Mouse (Mus musculus) kidney, embryonic 16.5 days (tissue): ENCODE measurements around the gene Vps16. TPM values are rescaled to one million over a fixed set of nuclear protein-coding genes. Genes with fewer than 3 reads are reported as not detected.

Experiments
- ATAC-seq: fragments of 200-750 bp; cut with Nextera tagmentation; 2 replicates; pipeline ENCODE4 v1.8.0; 2017; ENCODE audit warnings: moderate TSS enrichment; ENCODE audit not compliant: low FRiP score, low TSS enrichment
- H3K27ac ChIP-seq: fragments of 300-500 bp; sonication (generic); 2 replicates; pipeline ENCODE4 v1.5.1; 2014; ENCODE audit warnings: low read length
- H3K27me3 ChIP-seq: fragments of 300-500 bp; sonication (generic); 2 replicates; pipeline ENCODE4 v1.6.1; 2014; ENCODE audit warnings: low read length, control low read depth, mixed read lengths; ENCODE audit not compliant: insufficient read depth
- H3K36me3 ChIP-seq: fragments of 300-500 bp; sonication (generic); 2 replicates; pipeline ENCODE4 v1.6.1; 2014; ENCODE audit warnings: low read length, control low read depth, mixed read lengths; ENCODE audit not compliant: insufficient read depth
- H3K4me1 ChIP-seq: fragments of 300-500 bp; sonication (generic); 2 replicates; pipeline ENCODE4 v1.6.1; 2014; ENCODE audit warnings: low read length, control low read depth, mixed read lengths; ENCODE audit not compliant: insufficient read depth
- H3K4me2 ChIP-seq: fragments of 300-500 bp; sonication (generic); replicated peaks from 2 replicates; pipeline ENCODE4 v1.6.1; 2014; ENCODE audit warnings: low read depth, low read length
- H3K4me3 ChIP-seq: fragments of 300-500 bp; sonication (generic); 2 replicates; pipeline ENCODE4 v1.5.1; 2014; ENCODE audit warnings: mild to moderate bottlenecking, low read length
- H3K9ac ChIP-seq: fragments of 300-500 bp; sonication (generic); replicated peaks from 2 replicates; pipeline ENCODE4 v1.6.1; 2014; ENCODE audit warnings: low read length
- H3K9me3 ChIP-seq: fragments of 300-500 bp; sonication (generic); 2 replicates; pipeline ENCODE4 v1.6.1; 2016; ENCODE audit warnings: low read length, control low read depth
- WGBS: fragments of 180-500 bp; shearing (Covaris S2); extraction: QIAGEN DNeasy Blood & Tissue Kit; methylation state at CpG from one replicate; pipeline ENCODE4 v1.1.7; 2014; 5-methylcytosine and 5-hydroxymethylcytosine counted together
- polyA plus RNA-seq: library from polyadenylated mRNA; unstranded; fragments of >200 nt; fragmentation: Nextera tagmentation; extraction: Ambion mirVana; gene quantifications from 2 replicates; pipeline ENCODE4 v1.2.1, GENCODE M21; 2015

Vps16 gene
- polyA plus RNA-seq, 1 experiment from 2014 or later, result 109 TPM

GRCm38 (mm10) chr2:130414094-130414856 is 9.9 kb upstream of the Vps16 start:
- 74% methylated on average over 6 of the region's 6 CpGs for WGBS

GRCm38 (mm10) chr2:130421781-130422620 is 2.1 kb upstream of the Vps16 start:
- H3K9ac ChIP-seq, result no peak overlapping the region
- WGBS, result 94% methylated on average over 26 of the region's 26 CpGs
- H3K27ac ChIP-seq, result no peak overlapping the region

More at GRCm38 (mm10) chr2:130414094-130414856, 9.9 kb upstream of the Vps16 start:
- Histone ChIP-seq H3K9me3 (no peaks in the 10 kb centered on the region), H3K36me3 (no peaks in the 10 kb centered on the region), H3K4me2 (no peak overlapping the region), H3K4me1 (0 out of 2 replicates have a peak, but pooled peaks cover 2% of the 10 kb centered on the region), H3K4me3 (no peak overlapping the region), H3K27me3 (no peaks in the 10 kb centered on the region), H3K9ac (no peak overlapping the region), H3K27ac (no peak overlapping the region)
- ATAC-seq, result no peak

DNA sequence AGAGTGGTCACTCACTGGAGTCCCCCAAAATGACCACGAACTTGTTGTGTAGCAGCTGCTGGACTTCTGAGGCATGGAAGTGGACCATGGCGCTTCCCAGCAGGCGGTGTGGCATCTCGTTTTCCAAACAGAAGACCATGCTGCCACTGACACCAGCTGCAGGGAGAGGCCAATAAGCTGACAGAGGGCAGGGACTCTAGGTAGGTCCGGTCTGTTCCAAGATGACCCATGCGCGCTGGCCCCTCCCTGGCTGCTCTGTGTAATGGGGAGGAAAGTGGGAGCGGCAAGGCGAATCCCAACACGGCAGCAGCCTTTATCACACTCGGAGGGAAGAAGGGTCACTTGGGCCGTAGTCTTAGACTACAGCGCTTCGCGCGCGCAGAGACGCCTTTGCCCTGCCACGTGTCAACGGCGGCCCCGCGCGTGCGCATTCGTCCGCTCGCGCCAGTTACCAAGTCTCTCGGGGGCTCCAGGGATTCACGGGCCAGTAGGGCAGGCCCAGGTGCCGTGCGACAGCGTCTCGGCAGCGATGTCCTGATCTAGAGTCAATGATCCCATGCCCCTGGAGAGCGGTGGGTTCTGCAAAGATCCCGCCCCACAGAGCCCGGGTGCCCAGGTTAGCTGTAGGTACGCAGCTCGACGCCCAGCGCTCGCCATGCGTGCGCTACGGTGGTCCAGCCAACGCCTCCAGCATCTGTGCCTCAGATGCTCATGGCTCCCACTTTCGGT is 578 bp upstream of the Vps16 start:
- H3K36me3 ChIP-seq, result peaks cover 12% of the 10 kb centered on the region; the same call in 1 of the 2 replicates
- 12% methylated on average over 49 of the region's 49 CpGs for WGBS
- H3K9me3 ChIP-seq, result no peaks in the 10 kb centered on the region
- ATAC-seq, result peak; percentile 65
- H3K27ac ChIP-seq, result peak overlapping the region; percentile 91
- peak overlapping the region; percentile 95 for H3K4me3 ChIP-seq
- peak overlapping the region; percentile 94 for H3K4me2 ChIP-seq
- H3K4me1 ChIP-seq, result peaks cover 16% of the 10 kb centered on the region
- no peaks in the 10 kb centered on the region for H3K27me3 ChIP-seq
- H3K9ac ChIP-seq, result peak overlapping the region; percentile 93

More at GRCm38 (mm10) chr2:130421781-130422620, 2.1 kb upstream of the Vps16 start:
- H3K27me3 ChIP-seq, result no peaks in the 10 kb centered on the region
- H3K9me3 ChIP-seq, result no peaks in the 10 kb centered on the region
- peaks cover 12% of the 10 kb centered on the region; the same call in 1 of the 2 replicates for H3K36me3 ChIP-seq
- H3K4me3 ChIP-seq, result no peak overlapping the region
- ATAC-seq, result no peak
- no peak overlapping the region for H3K4me2 ChIP-seq
- peaks cover 16% of the 10 kb centered on the region for H3K4me1 ChIP-seq

GRCm38 (mm10) chr2:130425112-130425511 is 973 bp downstream of the Vps16 start:
- peak overlapping the region; percentile 95 for H3K4me3 ChIP-seq
- H3K9me3 ChIP-seq, result no peaks in the 10 kb centered on the region
- H3K4me2 ChIP-seq, result peak overlapping the region; percentile 94
- H3K27me3 ChIP-seq, result no peaks in the 10 kb centered on the region
- H3K9ac ChIP-seq, result peak overlapping the region; percentile 93
- 44% methylated on average over 5 of the region's 5 CpGs for WGBS
- H3K36me3 ChIP-seq, result peaks cover 12% of the 10 kb centered on the region; the same call in 1 of the 2 replicates
- H3K27ac ChIP-seq, result no peak overlapping the region; the same call in 1 of the 2 replicates
- H3K4me1 ChIP-seq, result peaks cover 19% of the 10 kb centered on the region
- ATAC-seq, result no peak

GRCm38 (mm10) chr2:130429851-130430250 is 5.7 kb downstream of the Vps16 start:
- Histone ChIP-seq H3K27me3 (no peaks in the 10 kb centered on the region), H3K27ac (peak overlapping the region; percentile 41; the same call in 1 of the 2 replicates), H3K36me3 (peaks cover 7% of the 10 kb centered on the region; the same call in 1 of the 2 replicates), H3K9ac (no peak overlapping the region), H3K4me2 (no peak overlapping the region), H3K9me3 (no peaks in the 10 kb centered on the region), H3K4me3 (no peak overlapping the region), H3K4me1 (peaks cover 22% of the 10 kb centered on the region)
- 36% methylated on average over 2 of the region's 2 CpGs for WGBS
- peak; percentile 18; the same call in 1 of the 2 replicates for ATAC-seq

- ATAC-seq, result no peak
- Histone ChIP-seq H3K4me2 (no peak overlapping the region), H3K36me3 (peaks cover 7% of the 10 kb centered on the region; the same call in 1 of the 2 replicates), H3K9me3 (no peaks in the 10 kb centered on the region), H3K27ac (peak overlapping the region; percentile 41), H3K27me3 (no peaks in the 10 kb centered on the region), H3K4me1 (peaks cover 15% of the 10 kb centered on the region; the same call in 1 of the 2 replicates), H3K4me3 (no peak overlapping the region), H3K9ac (no peak overlapping the region)
- 60% methylated on average over 3 of the region's 3 CpGs for WGBS
These were observed 6.3 kb downstream of the Vps16 start for GRCm38 (mm10) chr2:130430484-130430883.

GRCm38 (mm10) chr2:130432157-130432556 is 8.0 kb downstream of the Vps16 start:
- H3K9ac ChIP-seq, result no peak overlapping the region
- no peak overlapping the region for H3K4me2 ChIP-seq
- H3K4me3 ChIP-seq, result no peak overlapping the region
- peaks cover 13% of the 10 kb centered on the region; the same call in 1 of the 2 replicates for H3K4me1 ChIP-seq
- H3K36me3 ChIP-seq, result peaks cover 7% of the 10 kb centered on the region; the same call in 1 of the 2 replicates
- WGBS, result 86% methylated on average over 3 of the region's 3 CpGs
- no peak overlapping the region for H3K27ac ChIP-seq
- H3K27me3 ChIP-seq, result no peaks in the 10 kb centered on the region
- no peak for ATAC-seq
- H3K9me3 ChIP-seq, result no peaks in the 10 kb centered on the region

DNA sequence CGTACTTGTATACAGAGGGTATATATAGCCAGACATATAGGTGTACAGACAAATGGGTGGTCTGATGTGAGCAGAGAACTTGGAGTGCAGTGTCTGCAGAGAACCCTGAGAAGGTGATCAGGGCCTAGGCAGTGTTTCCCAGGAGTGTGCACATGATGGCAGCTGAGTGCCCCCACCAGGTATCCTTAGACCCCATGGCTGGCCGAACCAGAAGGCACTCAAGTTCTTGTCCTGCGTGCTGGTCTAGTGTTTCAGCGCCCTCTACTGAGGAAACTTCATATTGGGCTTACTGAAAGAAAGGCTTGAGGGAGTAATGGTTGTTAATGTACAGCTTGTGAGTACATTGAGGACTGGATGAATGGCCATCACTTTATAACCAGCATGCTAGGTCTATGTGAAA is 9.0 kb downstream of the Vps16 start:
- H3K4me1 ChIP-seq, result peaks cover 13% of the 10 kb centered on the region; the same call in 1 of the 2 replicates
- peaks cover 12% of the 10 kb centered on the region for H3K36me3 ChIP-seq
- WGBS, result 21% methylated on average over 4 of the region's 4 CpGs
- no peaks in the 10 kb centered on the region for H3K27me3 ChIP-seq
- peak; percentile 69 for ATAC-seq
- H3K9me3 ChIP-seq, result no peaks in the 10 kb centered on the region
- no peak overlapping the region for H3K4me3 ChIP-seq
- no peak overlapping the region for H3K27ac ChIP-seq
- H3K4me2 ChIP-seq, result no peak overlapping the region
- H3K9ac ChIP-seq, result no peak overlapping the region

DNA sequence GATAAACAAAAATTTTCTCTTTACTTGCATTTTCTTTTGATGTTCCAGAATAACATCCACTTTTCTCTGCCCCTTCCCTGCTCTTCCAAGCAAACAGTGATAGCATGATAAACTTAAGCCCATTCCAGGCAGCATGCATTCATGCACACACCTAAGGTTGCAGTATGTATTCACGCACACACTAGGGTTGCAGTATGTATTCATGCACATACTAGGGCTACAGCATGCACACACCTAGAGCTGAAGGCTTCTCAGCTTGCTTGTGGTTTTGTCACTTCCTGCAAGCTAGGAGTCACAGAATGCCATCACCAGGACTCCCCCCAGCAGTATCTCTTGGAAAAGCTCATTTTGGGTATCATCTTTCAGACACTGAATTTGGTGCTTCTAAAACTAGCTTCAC is 12.6 kb downstream of the Vps16 start:
- Histone ChIP-seq H3K27me3 (no peaks in the 10 kb centered on the region), H3K9me3 (no peaks in the 10 kb centered on the region), H3K27ac (no peak overlapping the region), H3K36me3 (peaks cover 45% of the 10 kb centered on the region), H3K9ac (no peak overlapping the region), H3K4me1 (no peaks in the 10 kb centered on the region), H3K4me2 (no peak overlapping the region), H3K4me3 (no peak overlapping the region)
- WGBS, result 97% methylated on average over 1 of the region's 1 CpGs
- no peak for ATAC-seq
